Comparison of ENCODE assay signal across 8 mouse cellular contexts in the genomic region with DNA sequence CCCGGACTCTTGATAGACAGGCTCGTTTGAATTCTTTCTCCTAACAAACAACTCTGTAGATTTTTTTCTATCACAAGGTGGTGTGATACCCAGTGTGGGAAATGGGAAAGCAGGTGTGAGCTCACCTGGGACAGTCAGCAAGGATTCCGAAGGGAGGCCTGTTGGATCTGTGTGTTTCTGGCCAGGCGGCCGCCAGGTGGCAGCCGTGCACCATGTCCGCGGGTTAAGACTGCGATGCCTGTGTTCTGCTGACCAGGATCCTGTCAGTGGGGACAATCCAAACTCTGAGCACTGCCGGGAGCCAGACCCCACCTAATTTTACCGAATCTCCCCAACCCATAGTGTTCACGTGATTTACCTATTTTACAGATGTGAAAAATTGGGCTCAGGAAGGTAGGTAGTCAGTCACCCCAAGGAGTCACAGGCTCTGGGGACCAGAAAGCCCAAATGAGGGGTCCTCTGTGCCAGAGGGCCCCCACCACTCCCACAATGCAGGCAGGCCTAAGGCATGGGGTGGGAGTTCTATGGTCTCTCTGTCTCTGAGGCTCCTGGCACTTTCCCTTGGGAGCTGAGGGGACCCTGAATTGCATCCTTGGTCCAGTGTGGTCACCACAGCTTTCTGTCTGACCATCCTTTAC.
A peak's percentile ranks its signal among the peaks of the same experiment; 100 is the strongest.
DNase-seq lines count a peak whose midpoint lies in the region; ATAC-seq lines count a peak whose summit lies in the region.

No protein-coding gene starts in this region.

- no peaks in the 10 kb centered on the region for H3K9me3 ChIP-seq in embryonic facial prominence, embryonic 11.5 days (replicated peaks; ENCODE audit: control insufficient read depth, low read length)
- no peaks in the 10 kb centered on the region for H3K9me3 ChIP-seq in midbrain, embryonic 12.5 days

- no peaks in the 10 kb centered on the region for H3K4me1 ChIP-seq in embryonic facial prominence, embryonic 11.5 days (ENCODE audit: control insufficient read depth, insufficient read depth, low read length)
- 0 out of 2 replicates have a peak, but pooled peaks cover 3% of the 10 kb centered on the region for H3K4me1 ChIP-seq in midbrain, embryonic 12.5 days

- intact Hi-C loops in left cerebral cortex, postnatal 4 days (cut with DNase I), result loop anchor here (5.0 to 10.0 kb wide), 4 partner anchors 148 to 728 kb away; no protein-coding TSS in a partner anchor

- ATAC-seq in embryonic facial prominence, embryonic 11.5 days (replicated peaks; ENCODE audit: insufficient number of reproducible peaks, low FRiP score, low TSS enrichment, low read depth), result peak; percentile 66
- ATAC-seq in midbrain, embryonic 12.5 days (ENCODE audit: low FRiP score, low read depth), result peak; percentile 81

- no peak overlapping the region for H3K4me2 ChIP-seq in embryonic facial prominence, embryonic 11.5 days (ENCODE audit: low read depth, low read length)
- no peak overlapping the region for H3K4me2 ChIP-seq in midbrain, embryonic 12.5 days (replicated peaks)

- 8% methylated on average over 12 of the region's 12 CpGs for WGBS in embryonic facial prominence, embryonic 11.5 days
- 9% methylated on average over 12 of the region's 12 CpGs for WGBS in midbrain, embryonic 12.5 days

- peak; percentile 90 for DNase-seq in adrenal gland, postnatal 10 days
- DNase-seq in embryonic facial prominence, embryonic 11.5 days (ENCODE audit: low spot score), result peak; percentile 84
- peak; percentile 83 to 92 for DNase-seq in heart, adult 18-20 months
- DNase-seq in kidney, adult 11 months, result peak; percentile 72
- DNase-seq in left cerebral cortex, postnatal 4 days, result peak; percentile 86
- peak; percentile 86 for DNase-seq in right cerebral cortex, postnatal 4 days
- peak; percentile 74 to 83 for DNase-seq in urinary bladder, postnatal 4 days (ENCODE audit: low spot score in 2 of 2)

- H3K4me3 ChIP-seq in embryonic facial prominence, embryonic 11.5 days (ENCODE audit: low read depth, low read length), result no peak overlapping the region
- no peak overlapping the region for H3K4me3 ChIP-seq in midbrain, embryonic 12.5 days

- no peaks in the 10 kb centered on the region for H3K36me3 ChIP-seq in embryonic facial prominence, embryonic 11.5 days (replicated peaks; ENCODE audit: control insufficient read depth, insufficient read depth, low read depth, low read length)
- no peaks in the 10 kb centered on the region for H3K36me3 ChIP-seq in midbrain, embryonic 12.5 days

- H3K9ac ChIP-seq in embryonic facial prominence, embryonic 11.5 days (replicated peaks; ENCODE audit: low read length), result no peak overlapping the region
- no peak overlapping the region for H3K9ac ChIP-seq in midbrain, embryonic 12.5 days (replicated peaks)

- no peaks in the 10 kb centered on the region for H3K27me3 ChIP-seq in embryonic facial prominence, embryonic 11.5 days (ENCODE audit: control insufficient read depth, insufficient read depth, low read length)
- H3K27me3 ChIP-seq in midbrain, embryonic 12.5 days, result no peaks in the 10 kb centered on the region

- H3K27ac ChIP-seq in embryonic facial prominence, embryonic 11.5 days (replicated peaks; ENCODE audit: low read depth, low read length), result no peak overlapping the region
- no peak overlapping the region for H3K27ac ChIP-seq in midbrain, embryonic 12.5 days (replicated peaks)
